Mouse (Mus musculus): ENCODE data around the gene Srebf2. TPM values are rescaled to one million over a fixed set of nuclear protein-coding genes. Genes with fewer than 3 reads are reported as not detected.

Srebf2 gene
- polyA plus RNA-seq (2021; fragmentation: Nextera tagmentation), result 57.0 and 87.6 TPM in 2 replicates
- long read RNA-seq, experiment 1, full-length matches to known transcripts, result 211 of 329 reads
- long read RNA-seq, experiment 1, partial matches to known transcripts, result 102 of 329 reads
- long read RNA-seq, experiment 1, other reads (novel, unspliced or antisense), result 16 of 329 reads
- long read RNA-seq, experiment 2, transcript Srebf2-205 (4 exons, 1,981 nt), result major isoform, 11 of 107 reads
- long read RNA-seq, experiment 2, partial matches to known transcripts, result 95 of 107 reads
- long read RNA-seq, experiment 2, other reads (novel, unspliced or antisense), result 1 of 107 reads

GRCm38 (mm10) chr15:82146770-82147610, at the start of gene Srebf2:
Srebf2 (plus strand) TSS chr15:82147181.

GRCm38 (mm10) chr15:82127426-82128374, 19.3 kb upstream of the Srebf2 start, which contains the start of gene Ccdc134:
Ccdc134 (plus strand) TSS chr15:82127922.

GRCm38 (mm10) chr15:82212752-82213063, 65.7 kb downstream of the Srebf2 start, which contains the start of gene Shisa8:
Shisa8 (minus strand) TSS chr15:82212815.

GRCm38 (mm10) chr15:82223657-82224601, 76.9 kb downstream of the Srebf2 start, which contains the start of gene Tnfrsf13c:
Tnfrsf13c (minus strand) TSS chr15:82224369.

GRCm38 (mm10) chr15:82244115-82244804, 97.3 kb downstream of the Srebf2 start, which contains the start of gene Cenpm:
Cenpm (minus strand) TSS chr15:82244748.

GRCm38 (mm10) chr15:82252097-82252496, 105.1 kb downstream of the Srebf2 start, which contains the start of gene 1500009C09Rik:
1500009C09Rik (plus strand) TSS chr15:82252397.

Other genes with a start within 250 kb of the Srebf2 start
- 185 and 213 TPM in 2 replicates for gene Polr3h, start 220.9 kb upstream of the Srebf2 start, polyA plus RNA-seq (2021; fragmentation: Nextera tagmentation)
- 51.2 and 99.5 TPM in 2 replicates for gene Csdc2, start 210.4 kb upstream of the Srebf2 start, polyA plus RNA-seq (2021; fragmentation: Nextera tagmentation)
- 488 and 565 TPM in 2 replicates for gene Pmm1, start 186.3 kb upstream of the Srebf2 start, polyA plus RNA-seq (2021; fragmentation: Nextera tagmentation)
- gene 1700029P11Rik, start 166.6 kb upstream of the Srebf2 start, polyA plus RNA-seq (2021; fragmentation: Nextera tagmentation), result not detected in 2 replicates
- 13.0 and 15.6 TPM in 2 replicates for gene Xrcc6, start 159.3 kb upstream of the Srebf2 start, polyA plus RNA-seq (2021; fragmentation: Nextera tagmentation)
- 48.9 and 88.1 TPM in 2 replicates for gene Desi1, start 113.3 kb upstream of the Srebf2 start, polyA plus RNA-seq (2021; fragmentation: Nextera tagmentation)
- 245 and 274 TPM in 2 replicates for gene Snu13, start 99.6 kb upstream of the Srebf2 start, polyA plus RNA-seq (2021; fragmentation: Nextera tagmentation)
- gene 4930407I10Rik, start 88.0 kb upstream of the Srebf2 start, polyA plus RNA-seq (2021; fragmentation: Nextera tagmentation), result not detected in 2 replicates
- gene Mei1, start 77.2 kb upstream of the Srebf2 start, polyA plus RNA-seq (2021; fragmentation: Nextera tagmentation), result 1.9 and 2.9 TPM in 2 replicates
- gene Ccdc134, start 19.3 kb upstream of the Srebf2 start, polyA plus RNA-seq (2021; fragmentation: Nextera tagmentation), result 6.2 and 6.4 TPM in 2 replicates
- gene Shisa8, start 65.6 kb downstream of the Srebf2 start, polyA plus RNA-seq (2021; fragmentation: Nextera tagmentation), result 0.93 and 1.9 TPM in 2 replicates
- gene Tnfrsf13c, start 77.2 kb downstream of the Srebf2 start, polyA plus RNA-seq (2021; fragmentation: Nextera tagmentation), result 0.23 TPM in 2 replicates
- 13.8 and 14.9 TPM in 2 replicates for gene Cenpm, start 97.6 kb downstream of the Srebf2 start, polyA plus RNA-seq (2021; fragmentation: Nextera tagmentation)
- gene 1500009C09Rik, start 105.2 kb downstream of the Srebf2 start, polyA plus RNA-seq (2021; fragmentation: Nextera tagmentation), result 24.0 and 32.9 TPM in 2 replicates
- 85.5 and 117 TPM in 2 replicates for gene Sept3, start 127.7 kb downstream of the Srebf2 start, polyA plus RNA-seq (2021; fragmentation: Nextera tagmentation)
- gene Wbp2nl, start 151.8 kb downstream of the Srebf2 start, polyA plus RNA-seq (2021; fragmentation: Nextera tagmentation), result not detected in 2 replicates
- gene Naga, start 191.7 kb downstream of the Srebf2 start, polyA plus RNA-seq (2021; fragmentation: Nextera tagmentation), result 23.6 and 25.5 TPM in 2 replicates
- gene Pheta2, start 191.8 kb downstream of the Srebf2 start, polyA plus RNA-seq (2021; fragmentation: Nextera tagmentation), result 0.79 and 0.91 TPM in 2 replicates
- gene Smdt1, start 191.8 kb downstream of the Srebf2 start, polyA plus RNA-seq (2021; fragmentation: Nextera tagmentation), result 859 and 926 TPM in 2 replicates
- gene Ndufa6, start 207.1 kb downstream of the Srebf2 start, polyA plus RNA-seq (2021; fragmentation: Nextera tagmentation), result 991 and 1,014 TPM in 2 replicates
- gene Cyp2d22, start 233.1 kb downstream of the Srebf2 start, polyA plus RNA-seq (2021; fragmentation: Nextera tagmentation), result 15.5 and 16.5 TPM in 2 replicates
- gene Cyp2d11, start 246.8 kb downstream of the Srebf2 start, polyA plus RNA-seq (2021; fragmentation: Nextera tagmentation), result not detected in 2 replicates

All from left cerebral cortex, adult 6 months (tissue).